Mouse (Mus musculus) embryonic facial prominence, embryonic 14.5 days (tissue): ENCODE results near the gene Sinhcaf. TPM values are rescaled to one million over a fixed set of nuclear protein-coding genes. Genes with fewer than 3 reads are reported as not detected.

ENCODE experiments used
- ATAC-seq: fragments of 200-750 bp; cut with Nextera tagmentation; 2 replicates; pipeline ENCODE4 v1.8.0; 2017; ENCODE audit warnings: low read depth, moderate number of reproducible peaks, moderate TSS enrichment
- DNase-seq: peaks from one replicate; pipeline ENCODE4 v3.0.0-alpha.2; 2015; ENCODE audit warnings: low spot score
- H3K27ac ChIP-seq: fragments of 300-500 bp; sonication (generic); replicated peaks from 2 replicates; pipeline ENCODE4 v1.5.1; 2014; ENCODE audit warnings: low read depth, mild to moderate bottlenecking, low read length, moderate library complexity
- H3K27me3 ChIP-seq: fragments of 300-500 bp; sonication (generic); replicated peaks from 2 replicates; pipeline ENCODE4 v1.6.1; 2014; ENCODE audit warnings: low read length; ENCODE audit not compliant: control insufficient read depth, insufficient read depth
- H3K36me3 ChIP-seq: fragments of 300-500 bp; sonication (generic); 2 replicates; pipeline ENCODE4 v1.6.1; 2014; ENCODE audit warnings: low read length, mixed read lengths; ENCODE audit not compliant: control insufficient read depth, insufficient read depth
- H3K4me1 ChIP-seq: fragments of 300-500 bp; sonication (generic); 2 replicates; pipeline ENCODE4 v1.6.1; 2014; ENCODE audit warnings: antibody characterized with exemption, low read length; ENCODE audit not compliant: control insufficient read depth, insufficient read depth
- H3K4me2 ChIP-seq: fragments of 300-500 bp; sonication (generic); 2 replicates; pipeline ENCODE4 v1.6.1; 2014; ENCODE audit warnings: low read depth, mild to moderate bottlenecking, low read length, moderate library complexity, mixed read lengths
- H3K4me3 ChIP-seq: fragments of 300-500 bp; sonication (generic); 2 replicates; pipeline ENCODE4 v1.5.1; 2014; ENCODE audit warnings: low read depth, mild to moderate bottlenecking, low read length
- H3K9ac ChIP-seq: fragments of 300-500 bp; sonication (generic); 2 replicates; pipeline ENCODE4 v1.6.1; 2014; ENCODE audit warnings: low read depth, mild to moderate bottlenecking, low read length, moderate library complexity, mixed read lengths
- H3K9me3 ChIP-seq: fragments of 300-500 bp; sonication (generic); 2 replicates; pipeline ENCODE4 v1.6.1; 2016; ENCODE audit warnings: low read length; ENCODE audit not compliant: control insufficient read depth
- WGBS: fragments of 180-500 bp; shearing (Covaris S2); extraction: QIAGEN DNeasy Blood & Tissue Kit; methylation state at CpG from one replicate; pipeline ENCODE4 v1.1.7; 2014; 5-methylcytosine and 5-hydroxymethylcytosine counted together
- polyA plus RNA-seq: library from polyadenylated mRNA; unstranded; fragments of >200 nt; fragmentation: Nextera tagmentation; extraction: Ambion mirVana; gene quantifications from 2 replicates; pipeline ENCODE4 v1.2.1, GENCODE M21; 2014

The Sinhcaf gene
- polyA plus RNA-seq, 1 experiment from 2014 or later: 62.4 TPM

- no peak overlapping the region for H3K27ac ChIP-seq
- peak; percentile 57 for DNase-seq
- WGBS: 21% methylated on average over 2 of the region's 3 CpGs
These were observed 34.2 kb upstream of the Sinhcaf start for GRCm38 (mm10) chr6:148980495-148980894.

GRCm38 (mm10) chr6:148975096-148975495, 28.8 kb upstream of the Sinhcaf start:
- Histone ChIP-seq H3K4me1 (peaks cover 10% of the 10 kb centered on the region), H3K27ac (no peak overlapping the region), H3K4me3 (no peak overlapping the region), H3K4me2 (no peak overlapping the region), H3K9me3 (0 out of 2 replicates have a peak, but pooled peaks cover 2% of the 10 kb centered on the region), H3K9ac (no peak overlapping the region), H3K36me3 (no peaks in the 10 kb centered on the region), H3K27me3 (no peaks in the 10 kb centered on the region)
- ATAC-seq (no peak), DNase-seq (no peak)
- 95% methylated on average over 3 of the region's 3 CpGs for WGBS

More at GRCm38 (mm10) chr6:148980495-148980894, 34.2 kb upstream of the Sinhcaf start:
- H3K4me3 ChIP-seq: no peak overlapping the region
- H3K9ac ChIP-seq: no peak overlapping the region
- H3K4me2 ChIP-seq: no peak overlapping the region
- 0 out of 2 replicates have a peak, but pooled peaks cover 2% of the 10 kb centered on the region for H3K9me3 ChIP-seq
- no peaks in the 10 kb centered on the region for H3K27me3 ChIP-seq
- no peak for ATAC-seq
- no peaks in the 10 kb centered on the region for H3K4me1 ChIP-seq
- no peaks in the 10 kb centered on the region for H3K36me3 ChIP-seq

DNA sequence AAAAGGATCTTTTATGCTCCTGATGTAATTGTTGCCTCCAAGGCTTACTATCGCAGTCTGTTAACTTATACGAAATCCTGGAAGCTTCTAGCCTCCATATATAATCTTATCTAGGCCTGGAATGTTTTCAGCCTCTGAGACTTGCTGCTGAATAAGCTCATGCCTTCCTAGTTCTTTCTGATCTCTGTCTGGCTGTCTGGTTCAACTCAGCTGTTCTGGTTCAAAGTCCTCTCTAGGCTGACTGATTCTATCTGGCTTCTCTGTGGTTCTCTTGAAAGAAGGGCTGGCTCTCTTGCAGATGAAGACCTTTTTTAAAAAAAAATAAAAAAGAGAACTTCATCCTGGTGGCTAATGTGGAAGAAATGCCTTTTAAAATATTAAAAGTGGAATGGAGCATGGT, 26.6 kb upstream of the Sinhcaf start:
- DNase-seq: no peak
- ATAC-seq: no peak
- WGBS: 59% methylated on average over 2 of the region's 2 CpGs
- H3K27me3 ChIP-seq: no peaks in the 10 kb centered on the region
- H3K27ac ChIP-seq: no peak overlapping the region
- H3K4me2 ChIP-seq: no peak overlapping the region
- no peaks in the 10 kb centered on the region for H3K36me3 ChIP-seq
- H3K4me3 ChIP-seq: no peak overlapping the region
- peaks cover 10% of the 10 kb centered on the region for H3K4me1 ChIP-seq
- 0 out of 2 replicates have a peak, but pooled peaks cover 1% of the 10 kb centered on the region for H3K9me3 ChIP-seq
- no peak overlapping the region for H3K9ac ChIP-seq

- Histone ChIP-seq H3K9me3 (no peaks in the 10 kb centered on the region), H3K9ac (no peak overlapping the region), H3K27me3 (no peaks in the 10 kb centered on the region), H3K4me1 (peaks cover 10% of the 10 kb centered on the region), H3K4me3 (no peak overlapping the region), H3K27ac (peak overlapping the region; percentile 24; the same call in 1 of the 2 replicates), H3K36me3 (no peaks in the 10 kb centered on the region), H3K4me2 (peak overlapping the region; percentile 1; the same call in 1 of the 2 replicates)
- peak; percentile 65; the same call in 1 of the 2 replicates for ATAC-seq
- no peak for DNase-seq
- 16% methylated on average over 9 of the region's 9 CpGs for WGBS
These were observed 26.0 kb upstream of the Sinhcaf start for GRCm38 (mm10) chr6:148972059-148972848.

DNA sequence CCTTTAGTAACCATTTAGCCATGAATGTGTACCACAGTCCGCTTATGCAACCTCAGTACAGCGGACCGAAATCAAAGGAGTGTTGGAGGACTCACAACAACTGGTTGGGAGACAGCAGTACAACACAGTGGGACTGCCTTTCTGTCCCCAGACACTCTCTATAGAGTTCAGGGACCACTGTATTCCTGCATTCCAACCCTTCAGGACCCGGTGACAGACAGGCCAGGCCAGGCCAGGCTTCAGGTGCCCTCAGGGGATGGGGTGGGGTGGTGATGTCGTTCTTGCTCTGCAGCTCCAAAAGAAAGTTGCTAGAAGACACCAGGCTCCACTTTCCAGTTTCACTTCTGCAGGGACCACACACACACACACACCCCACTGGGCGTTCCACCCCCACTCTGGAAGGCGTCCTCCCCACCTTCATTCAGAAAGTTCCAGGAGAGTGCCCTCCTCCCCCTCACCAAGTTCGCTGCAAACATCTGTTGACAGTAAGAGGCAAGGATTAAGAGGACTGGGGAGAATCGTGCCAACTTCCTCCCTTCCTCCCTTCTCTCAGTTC, 25.2 kb upstream of the Sinhcaf start:
- H3K4me2 ChIP-seq: peak overlapping the region; percentile 1

GRCm38 (mm10) chr6:148961285-148961684, 15.0 kb upstream of the Sinhcaf start:
- Histone ChIP-seq H3K9me3 (no peaks in the 10 kb centered on the region), H3K4me3 (no peak overlapping the region), H3K36me3 (no peaks in the 10 kb centered on the region), H3K27me3 (no peaks in the 10 kb centered on the region), H3K4me1 (no peaks in the 10 kb centered on the region), H3K27ac (no peak overlapping the region), H3K9ac (no peak overlapping the region), H3K4me2 (no peak overlapping the region)
- DNase-seq (no peak), ATAC-seq (no peak)
- WGBS: 22% methylated on average over 1 of the region's 1 CpGs

More for the DNA sequence above, 25.2 kb upstream of the Sinhcaf start:
- no peak overlapping the region for H3K4me3 ChIP-seq
- H3K4me1 ChIP-seq: peaks cover 10% of the 10 kb centered on the region
- H3K9ac ChIP-seq: no peak overlapping the region
- no peaks in the 10 kb centered on the region for H3K9me3 ChIP-seq
- no peaks in the 10 kb centered on the region for H3K36me3 ChIP-seq
- DNase-seq (peak; percentile 61), ATAC-seq (peak; percentile 70; the same call in 1 of the 2 replicates)
- WGBS: 25% methylated on average over 9 of the region's 9 CpGs
- no peaks in the 10 kb centered on the region for H3K27me3 ChIP-seq
- H3K27ac ChIP-seq: peak overlapping the region; percentile 24; the same call in 1 of the 2 replicates

DNA sequence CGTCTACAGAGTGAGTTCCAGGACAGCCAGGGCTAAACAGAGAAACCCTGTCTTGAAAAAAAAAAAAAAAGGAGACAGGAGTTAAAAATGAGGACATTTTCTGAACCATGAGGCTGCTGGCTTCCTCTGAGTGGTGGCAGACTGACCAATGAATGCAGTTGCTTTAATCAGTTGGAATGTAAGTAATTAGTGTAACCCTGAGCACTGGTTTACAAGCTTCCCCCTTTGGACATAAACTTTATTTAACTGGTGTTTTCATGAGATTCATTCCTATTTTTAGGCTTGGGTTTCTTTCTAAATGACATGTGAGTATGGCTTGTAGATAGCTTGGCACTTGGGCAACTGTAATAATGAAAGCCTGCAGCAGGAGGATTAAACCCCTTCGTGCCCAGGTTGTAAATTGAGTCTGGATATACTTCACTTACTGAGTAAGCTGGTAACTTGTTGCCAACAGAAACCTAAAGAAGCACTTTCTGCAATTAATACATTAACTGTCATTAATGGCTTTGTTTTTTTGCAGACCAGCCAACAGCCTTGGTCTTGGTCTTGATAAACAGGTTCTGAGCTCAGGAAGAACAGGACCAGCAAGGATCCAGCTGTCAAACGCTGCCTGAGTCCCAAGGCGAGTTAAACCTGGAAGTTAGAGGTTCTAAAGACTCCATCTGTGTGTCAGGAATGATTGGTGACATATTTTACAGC, 13.4 kb upstream of the Sinhcaf start:
- WGBS: 43% methylated on average over 4 of the region's 4 CpGs
- H3K27ac ChIP-seq: no peak overlapping the region
- H3K36me3 ChIP-seq: no peaks in the 10 kb centered on the region
- no peak overlapping the region for H3K9ac ChIP-seq
- DNase-seq (peak; percentile 54), ATAC-seq (peak; percentile 60; the same call in 1 of the 2 replicates)
- no peaks in the 10 kb centered on the region for H3K27me3 ChIP-seq
- no peaks in the 10 kb centered on the region for H3K9me3 ChIP-seq
- no peaks in the 10 kb centered on the region for H3K4me1 ChIP-seq
- H3K4me3 ChIP-seq: no peak overlapping the region
- no peak overlapping the region for H3K4me2 ChIP-seq

DNA sequence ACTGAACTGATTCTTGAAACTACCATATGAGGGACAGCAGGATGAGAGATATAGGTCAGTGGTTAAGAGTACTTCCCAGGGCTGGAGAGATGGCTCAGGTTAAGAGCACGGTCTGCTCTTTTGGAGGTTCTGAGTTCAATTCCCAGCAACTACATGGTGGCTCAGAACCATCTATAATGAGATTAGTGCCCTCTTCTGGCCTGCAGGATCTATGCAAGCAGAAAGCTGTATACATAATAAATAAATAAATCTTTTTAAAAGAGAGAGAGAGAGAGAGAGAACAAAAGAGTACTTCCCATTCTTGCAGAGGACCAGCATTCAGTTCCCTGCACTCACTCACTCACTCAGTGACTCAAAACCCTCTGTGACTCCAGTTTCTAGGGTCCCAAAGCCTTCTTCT, 12.4 kb upstream of the Sinhcaf start:
- H3K27ac ChIP-seq: no peak overlapping the region
- H3K4me1 ChIP-seq: no peaks in the 10 kb centered on the region
- no peaks in the 10 kb centered on the region for H3K9me3 ChIP-seq
- H3K36me3 ChIP-seq: no peaks in the 10 kb centered on the region
- H3K9ac ChIP-seq: no peak overlapping the region
- DNase-seq: no peak
- H3K27me3 ChIP-seq: no peaks in the 10 kb centered on the region
- WGBS: 97% methylated on average over 1 of the region's 1 CpGs
- H3K4me3 ChIP-seq: no peak overlapping the region
- no peak for ATAC-seq
- H3K4me2 ChIP-seq: no peak overlapping the region
